Mouse (Mus musculus) embryonic facial prominence, embryonic 14.5 days (tissue): Measurements from ENCODE around the gene Chmp4b. TPM values are rescaled to one million over a fixed set of nuclear protein-coding genes. Genes with fewer than 3 reads are reported as not detected.
A peak's percentile ranks its signal among the peaks of the same experiment; 100 is the strongest.

Experiments used
- ATAC-seq: fragments of 200-750 bp; cut with Nextera tagmentation; 2 replicates; pipeline ENCODE4 v1.8.0; 2017; ENCODE audit warnings: low read depth, moderate number of reproducible peaks, moderate TSS enrichment
- DNase-seq: peaks from one replicate; pipeline ENCODE4 v3.0.0-alpha.2; 2015; ENCODE audit warnings: low spot score
- H3K27ac ChIP-seq: fragments of 300-500 bp; sonication (generic); replicated peaks from 2 replicates; pipeline ENCODE4 v1.5.1; 2014; ENCODE audit warnings: low read depth, mild to moderate bottlenecking, low read length, moderate library complexity
- H3K27me3 ChIP-seq: fragments of 300-500 bp; sonication (generic); replicated peaks from 2 replicates; pipeline ENCODE4 v1.6.1; 2014; ENCODE audit warnings: low read length; ENCODE audit not compliant: control insufficient read depth, insufficient read depth
- H3K36me3 ChIP-seq: fragments of 300-500 bp; sonication (generic); 2 replicates; pipeline ENCODE4 v1.6.1; 2014; ENCODE audit warnings: low read length, mixed read lengths; ENCODE audit not compliant: control insufficient read depth, insufficient read depth
- H3K4me1 ChIP-seq: fragments of 300-500 bp; sonication (generic); 2 replicates; pipeline ENCODE4 v1.6.1; 2014; ENCODE audit warnings: antibody characterized with exemption, low read length; ENCODE audit not compliant: control insufficient read depth, insufficient read depth
- H3K4me2 ChIP-seq: fragments of 300-500 bp; sonication (generic); 2 replicates; pipeline ENCODE4 v1.6.1; 2014; ENCODE audit warnings: low read depth, mild to moderate bottlenecking, low read length, moderate library complexity, mixed read lengths
- H3K4me3 ChIP-seq: fragments of 300-500 bp; sonication (generic); 2 replicates; pipeline ENCODE4 v1.5.1; 2014; ENCODE audit warnings: low read depth, mild to moderate bottlenecking, low read length
- H3K9ac ChIP-seq: fragments of 300-500 bp; sonication (generic); 2 replicates; pipeline ENCODE4 v1.6.1; 2014; ENCODE audit warnings: low read depth, mild to moderate bottlenecking, low read length, moderate library complexity, mixed read lengths
- H3K9me3 ChIP-seq: fragments of 300-500 bp; sonication (generic); 2 replicates; pipeline ENCODE4 v1.6.1; 2016; ENCODE audit warnings: low read length; ENCODE audit not compliant: control insufficient read depth
- WGBS: fragments of 180-500 bp; shearing (Covaris S2); extraction: QIAGEN DNeasy Blood & Tissue Kit; methylation state at CpG from one replicate; pipeline ENCODE4 v1.1.7; 2014; 5-methylcytosine and 5-hydroxymethylcytosine counted together
- polyA plus RNA-seq: library from polyadenylated mRNA; unstranded; fragments of >200 nt; fragmentation: Nextera tagmentation; extraction: Ambion mirVana; gene quantifications from 2 replicates; pipeline ENCODE4 v1.2.1, GENCODE M21; 2014

Gene Chmp4b
- 21.2 and 21.9 TPM in 2 replicates for polyA plus RNA-seq

- Histone ChIP-seq H3K9me3 (no peaks in the 10 kb centered on the region), H3K36me3 (no peaks in the 10 kb centered on the region), H3K9ac (no peak within 1 kb of the TSS), H3K4me3 (no peak within 1 kb of the TSS), H3K27ac (peak within 1 kb of the TSS; percentile 63), H3K4me1 (no peaks in the 10 kb centered on the region), H3K4me2 (no peak within 1 kb of the TSS), H3K27me3 (no peaks in the 10 kb centered on the region)
- DNase-seq (peak; percentile 80), ATAC-seq (peak; percentile 68; the same call in 1 of the 2 replicates)
- 41% methylated on average over 8 of the region's 8 CpGs for WGBS
Measured at GRCm38 (mm10) chr2:154651363-154651762, at the start of gene Chmp4b. Gene Chmp4b, plus strand, starts transcription at chr2:154651705.

- DNase-seq = no peak
- Histone ChIP-seq H3K4me3 (peak overlapping the region; percentile 63), H3K36me3 (no peaks in the 10 kb centered on the region), H3K27ac (no peak overlapping the region; the same call in 1 of the 2 replicates), H3K9ac (peak overlapping the region; percentile 77), H3K9me3 (no peaks in the 10 kb centered on the region), H3K27me3 (no peaks in the 10 kb centered on the region), H3K4me2 (peak overlapping the region; percentile 79), H3K4me1 (peaks cover 8% of the 10 kb centered on the region)
- ATAC-seq = no peak
- 9% methylated on average over 20 of the region's 22 CpGs for WGBS
Measured at GRCm38 (mm10) chr2:154603007-154603637, 48.4 kb upstream of the Chmp4b start.

- WGBS = under 1% methylated on average over 13 of the region's 13 CpGs
- no peak within 1 kb of the TSS; the same call in 1 of the 2 replicates for H3K27ac ChIP-seq
- no peaks in the 10 kb centered on the region for H3K9me3 ChIP-seq
- no peaks in the 10 kb centered on the region for H3K27me3 ChIP-seq
- H3K9ac ChIP-seq = peak within 1 kb of the TSS; percentile 77
- H3K36me3 ChIP-seq = no peaks in the 10 kb centered on the region
- H3K4me2 ChIP-seq = peak within 1 kb of the TSS; percentile 79
- H3K4me3 ChIP-seq = peak within 1 kb of the TSS; percentile 63
- peak; percentile 100 for ATAC-seq
- DNase-seq = peak; percentile 99
- peaks cover 8% of the 10 kb centered on the region for H3K4me1 ChIP-seq
Measured at GRCm38 (mm10) chr2:154603638-154604153, 47.8 kb upstream of the Chmp4b start, which contains the start of gene Pxmp4. Gene Pxmp4, minus strand, starts transcription at chr2:154603708.

- H3K4me1 ChIP-seq = peaks cover 8% of the 10 kb centered on the region
- H3K36me3 ChIP-seq = no peaks in the 10 kb centered on the region
- peak overlapping the region; percentile 63 for H3K4me3 ChIP-seq
- DNase-seq = no peak
- no peaks in the 10 kb centered on the region for H3K9me3 ChIP-seq
- H3K27me3 ChIP-seq = no peaks in the 10 kb centered on the region
- 35% methylated on average over 7 of the region's 7 CpGs for WGBS
- H3K9ac ChIP-seq = no peak overlapping the region
- no peak overlapping the region for H3K27ac ChIP-seq
- peak overlapping the region; percentile 48 for H3K4me2 ChIP-seq
- ATAC-seq = no peak
Measured at GRCm38 (mm10) chr2:154604156-154604555, 47.3 kb upstream of the Chmp4b start.

GRCm38 (mm10) chr2:154606965-154607364 lies 44.5 kb upstream of the Chmp4b start:
- Histone ChIP-seq H3K4me2 (no peak overlapping the region), H3K36me3 (no peaks in the 10 kb centered on the region), H3K4me3 (no peak overlapping the region), H3K4me1 (peaks cover 8% of the 10 kb centered on the region), H3K27ac (no peak overlapping the region), H3K9ac (no peak overlapping the region), H3K9me3 (no peaks in the 10 kb centered on the region), H3K27me3 (no peaks in the 10 kb centered on the region)
- ATAC-seq = no peak
- WGBS = 64% methylated on average over 1 of the region's 1 CpGs
- no peak for DNase-seq

- Histone ChIP-seq H3K4me1 (no peaks in the 10 kb centered on the region), H3K9me3 (no peaks in the 10 kb centered on the region), H3K27ac (no peak overlapping the region), H3K4me3 (no peak overlapping the region), H3K4me2 (no peak overlapping the region), H3K27me3 (no peaks in the 10 kb centered on the region), H3K9ac (no peak overlapping the region), H3K36me3 (no peaks in the 10 kb centered on the region)
- WGBS = 58% methylated on average over 10 of the region's 10 CpGs
- no peak for ATAC-seq
- no peak for DNase-seq
Measured at GRCm38 (mm10) chr2:154609050-154609767, 42.3 kb upstream of the Chmp4b start.

- Histone ChIP-seq H3K27me3 (no peaks in the 10 kb centered on the region), H3K4me2 (peak within 1 kb of the TSS; percentile 65), H3K4me3 (peak within 1 kb of the TSS; percentile 65), H3K4me1 (no peaks in the 10 kb centered on the region), H3K9me3 (no peaks in the 10 kb centered on the region), H3K36me3 (no peaks in the 10 kb centered on the region), H3K27ac (peak within 1 kb of the TSS; percentile 97), H3K9ac (peak within 1 kb of the TSS; percentile 87)
- WGBS = under 1% methylated on average over 32 of the region's 98 CpGs
- peak; percentile 95 for DNase-seq
- ATAC-seq = peak; percentile 97
Measured at GRCm38 (mm10) chr2:154613118-154614115, 38.1 kb upstream of the Chmp4b start, which contains the start of the genes Zfp341 and 4930519P11Rik. Gene Zfp341, plus strand, starts transcription at chr2:154613297. Gene 4930519P11Rik, minus strand, starts transcription at chr2:154613437.
